Mouse (Mus musculus): ENCODE measurements around the gene Tfr2. TPM values are rescaled to one million over a fixed set of nuclear protein-coding genes. Genes with fewer than 3 reads are reported as not detected.

Tfr2 gene
- polyA plus RNA-seq, 1 experiment from 2014 or later, result 3.1 TPM

DNA sequence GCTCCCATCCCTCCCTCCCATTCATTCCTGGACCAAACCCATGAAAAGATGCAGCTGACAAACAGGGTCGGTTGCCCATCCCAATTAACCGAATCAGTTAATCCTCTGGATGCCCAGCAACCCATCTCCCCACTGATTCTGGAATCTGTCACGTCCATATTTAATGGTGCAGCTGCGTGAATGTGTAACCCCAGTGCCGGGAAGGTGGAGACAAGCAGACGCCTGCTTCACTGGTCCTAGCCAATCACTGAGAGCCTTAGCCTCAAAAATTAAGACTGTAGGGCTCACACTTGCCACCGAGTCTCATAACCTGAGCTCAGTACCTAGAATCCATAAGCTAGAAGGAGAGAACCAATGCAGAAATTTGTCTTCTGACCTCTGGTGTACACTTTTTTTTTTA is 26.3 kb downstream of the Tfr2 start:
- WGBS, result 67% methylated on average over 7 of the region's 7 CpGs
- no peak overlapping the region for H3K4me3 ChIP-seq (replicated peaks; ENCODE audit: low read length)
- no peak overlapping the region for H3K4me2 ChIP-seq (ENCODE audit: low read length)
- H3K9me3 ChIP-seq (ENCODE audit: control insufficient read depth, low read length), result no peaks in the 10 kb centered on the region
- no peak overlapping the region for H3K27ac ChIP-seq (ENCODE audit: low read length)
- H3K4me1 ChIP-seq (replicated peaks; ENCODE audit: control insufficient read depth, insufficient read depth, low read length), result peaks cover 15% of the 10 kb centered on the region
- H3K27me3 ChIP-seq (replicated peaks; ENCODE audit: control insufficient read depth, insufficient read depth, low read length), result no peaks in the 10 kb centered on the region
- H3K36me3 ChIP-seq (ENCODE audit: control insufficient read depth, insufficient read depth), result no peaks in the 10 kb centered on the region
- no peak overlapping the region for H3K9ac ChIP-seq (replicated peaks; ENCODE audit: low read depth, low read length)
- ATAC-seq, result no peak

DNA sequence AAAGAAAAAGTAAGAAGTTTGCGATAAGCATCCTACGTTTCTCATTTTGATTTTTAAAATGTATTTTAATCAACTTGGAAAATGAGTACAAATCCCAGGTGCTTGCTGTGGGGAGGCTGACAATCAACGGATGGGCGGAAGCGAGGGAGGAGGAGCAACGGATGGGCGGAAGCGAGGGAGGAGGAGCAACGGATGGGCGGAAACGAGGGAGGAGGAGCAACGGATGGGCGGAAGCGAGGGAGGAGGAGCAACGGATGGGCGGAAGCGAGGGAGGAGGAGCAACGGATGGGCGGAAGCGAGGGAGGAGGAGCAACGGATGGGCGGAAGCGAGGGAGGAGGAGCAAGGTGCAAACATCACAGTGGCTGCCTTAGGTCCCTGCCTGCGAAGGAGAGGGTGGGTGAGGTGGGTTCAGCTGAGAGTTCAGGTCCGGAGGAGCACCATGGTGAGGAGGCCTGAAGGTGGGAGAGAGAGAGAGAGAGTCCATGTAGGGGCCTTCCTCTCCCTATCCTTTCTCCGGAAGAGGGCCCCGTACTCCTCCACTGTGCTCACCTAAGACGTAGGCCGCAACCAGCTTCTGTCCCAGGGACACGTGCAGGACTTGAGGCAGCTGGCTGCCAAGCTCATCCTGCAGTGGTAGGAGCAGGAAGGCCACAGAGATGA is 27.1 kb downstream of the Tfr2 start:
- H3K36me3 ChIP-seq (ENCODE audit: control insufficient read depth, insufficient read depth), result no peaks in the 10 kb centered on the region
- no peak overlapping the region for H3K4me3 ChIP-seq (replicated peaks; ENCODE audit: low read length)
- H3K27me3 ChIP-seq (replicated peaks; ENCODE audit: control insufficient read depth, insufficient read depth, low read length), result no peaks in the 10 kb centered on the region
- peaks cover 17% of the 10 kb centered on the region for H3K4me1 ChIP-seq (replicated peaks; ENCODE audit: control insufficient read depth, insufficient read depth, low read length)
- 36% methylated on average over 28 of the region's 30 CpGs for WGBS
- H3K4me2 ChIP-seq (ENCODE audit: low read length), result peak overlapping the region; percentile 13; the same call in 1 of the 2 replicates
- 0 out of 2 replicates have a peak overlapping the region, but pooled peaks have one; percentile 8 for H3K9ac ChIP-seq (replicated peaks; ENCODE audit: low read depth, low read length)
- H3K27ac ChIP-seq (ENCODE audit: low read length), result no peak overlapping the region
- H3K9me3 ChIP-seq (ENCODE audit: control insufficient read depth, low read length), result no peaks in the 10 kb centered on the region
- ATAC-seq, result no peak

DNA sequence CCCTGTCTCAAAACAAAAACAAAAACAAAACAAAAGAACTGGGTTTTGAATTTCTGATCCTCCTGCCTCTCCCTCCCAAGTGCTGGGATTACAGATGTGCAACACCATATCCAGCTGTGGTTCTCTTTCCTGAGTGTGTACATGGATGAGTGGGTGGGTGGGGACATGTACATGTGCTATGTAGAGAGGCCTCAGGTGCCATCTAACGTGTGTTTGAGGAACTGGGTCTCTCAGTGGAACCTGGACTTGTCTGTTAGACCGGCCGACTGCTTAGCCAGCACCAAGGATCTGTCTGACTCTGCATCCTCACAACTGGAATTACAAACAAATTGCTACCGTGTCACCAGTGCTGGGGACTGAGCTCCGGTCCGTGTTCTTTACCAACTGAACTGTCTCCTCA is 28.0 kb downstream of the Tfr2 start:
- Histone ChIP-seq H3K9ac (replicated peaks; ENCODE audit: low read depth, low read length) (no peak overlapping the region), H3K27ac (ENCODE audit: low read length) (no peak overlapping the region), H3K4me2 (ENCODE audit: low read length) (no peak overlapping the region), H3K27me3 (replicated peaks; ENCODE audit: control insufficient read depth, insufficient read depth, low read length) (no peaks in the 10 kb centered on the region), H3K9me3 (ENCODE audit: control insufficient read depth, low read length) (no peaks in the 10 kb centered on the region), H3K36me3 (ENCODE audit: control insufficient read depth, insufficient read depth) (no peaks in the 10 kb centered on the region), H3K4me1 (replicated peaks; ENCODE audit: control insufficient read depth, insufficient read depth, low read length) (peaks cover 23% of the 10 kb centered on the region), H3K4me3 (replicated peaks; ENCODE audit: low read length) (no peak overlapping the region)
- ATAC-seq, result no peak
- 93% methylated on average over 6 of the region's 6 CpGs for WGBS

GRCm38 (mm10) chr5:137598100-137598826 is 28.6 kb downstream of the Tfr2 start:
- no peak overlapping the region for H3K4me3 ChIP-seq (replicated peaks; ENCODE audit: low read length)
- no peaks in the 10 kb centered on the region for H3K9me3 ChIP-seq (ENCODE audit: control insufficient read depth, low read length)
- peaks cover 27% of the 10 kb centered on the region for H3K4me1 ChIP-seq (replicated peaks; ENCODE audit: control insufficient read depth, insufficient read depth, low read length)
- H3K36me3 ChIP-seq (ENCODE audit: control insufficient read depth, insufficient read depth), result no peaks in the 10 kb centered on the region
- H3K4me2 ChIP-seq (ENCODE audit: low read length), result no peak overlapping the region
- no peak for ATAC-seq
- no peak overlapping the region for H3K9ac ChIP-seq (replicated peaks; ENCODE audit: low read depth, low read length)
- no peak overlapping the region for H3K27ac ChIP-seq (ENCODE audit: low read length)
- 81% methylated on average over 2 of the region's 2 CpGs for WGBS
- no peaks in the 10 kb centered on the region for H3K27me3 ChIP-seq (replicated peaks; ENCODE audit: control insufficient read depth, insufficient read depth, low read length)

- Histone ChIP-seq H3K9ac (replicated peaks; ENCODE audit: low read depth, low read length) (peak overlapping the region; percentile 70), H3K4me1 (replicated peaks; ENCODE audit: control insufficient read depth, insufficient read depth, low read length) (peaks cover 27% of the 10 kb centered on the region), H3K9me3 (ENCODE audit: control insufficient read depth, low read length) (no peaks in the 10 kb centered on the region), H3K4me3 (replicated peaks; ENCODE audit: low read length) (peak overlapping the region; percentile 65), H3K36me3 (ENCODE audit: control insufficient read depth, insufficient read depth) (no peaks in the 10 kb centered on the region), H3K27me3 (replicated peaks; ENCODE audit: control insufficient read depth, insufficient read depth, low read length) (no peaks in the 10 kb centered on the region), H3K4me2 (ENCODE audit: low read length) (peak overlapping the region; percentile 95), H3K27ac (ENCODE audit: low read length) (no peak overlapping the region)
- WGBS, result 68% methylated on average over 9 of the region's 9 CpGs
- no peak for ATAC-seq
Observed at GRCm38 (mm10) chr5:137599600-137599999, 30.0 kb downstream of the Tfr2 start.

DNA sequence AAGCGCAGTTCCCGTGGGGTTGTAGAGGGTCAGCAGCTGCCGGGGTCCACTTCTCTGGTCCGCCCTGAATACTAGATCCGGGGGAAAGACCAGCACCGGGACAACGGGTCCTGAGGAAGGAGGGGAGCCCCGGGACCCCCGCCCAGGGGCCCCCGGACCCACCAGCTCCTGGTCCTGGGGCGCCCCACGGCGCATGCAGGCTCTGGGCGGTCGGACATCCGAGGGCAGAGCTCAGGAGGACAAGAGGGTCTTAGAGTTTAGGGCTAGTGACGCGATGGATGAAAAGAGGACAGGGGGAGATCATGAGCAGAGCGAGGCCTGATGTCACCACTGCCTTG is 30.6 kb downstream of the Tfr2 start:
- H3K4me2 ChIP-seq (ENCODE audit: low read length), result peak overlapping the region; percentile 95
- peaks cover 27% of the 10 kb centered on the region for H3K4me1 ChIP-seq (replicated peaks; ENCODE audit: control insufficient read depth, insufficient read depth, low read length)
- no peaks in the 10 kb centered on the region for H3K36me3 ChIP-seq (ENCODE audit: control insufficient read depth, insufficient read depth)
- H3K27me3 ChIP-seq (replicated peaks; ENCODE audit: control insufficient read depth, insufficient read depth, low read length), result no peaks in the 10 kb centered on the region
- WGBS, result 5% methylated on average over 18 of the region's 19 CpGs
- H3K4me3 ChIP-seq (replicated peaks; ENCODE audit: low read length), result peak overlapping the region; percentile 65
- H3K9me3 ChIP-seq (ENCODE audit: control insufficient read depth, low read length), result no peaks in the 10 kb centered on the region
- H3K27ac ChIP-seq (ENCODE audit: low read length), result no peak overlapping the region
- ATAC-seq, result peak; percentile 22
- peak overlapping the region; percentile 70 for H3K9ac ChIP-seq (replicated peaks; ENCODE audit: low read depth, low read length)

DNA sequence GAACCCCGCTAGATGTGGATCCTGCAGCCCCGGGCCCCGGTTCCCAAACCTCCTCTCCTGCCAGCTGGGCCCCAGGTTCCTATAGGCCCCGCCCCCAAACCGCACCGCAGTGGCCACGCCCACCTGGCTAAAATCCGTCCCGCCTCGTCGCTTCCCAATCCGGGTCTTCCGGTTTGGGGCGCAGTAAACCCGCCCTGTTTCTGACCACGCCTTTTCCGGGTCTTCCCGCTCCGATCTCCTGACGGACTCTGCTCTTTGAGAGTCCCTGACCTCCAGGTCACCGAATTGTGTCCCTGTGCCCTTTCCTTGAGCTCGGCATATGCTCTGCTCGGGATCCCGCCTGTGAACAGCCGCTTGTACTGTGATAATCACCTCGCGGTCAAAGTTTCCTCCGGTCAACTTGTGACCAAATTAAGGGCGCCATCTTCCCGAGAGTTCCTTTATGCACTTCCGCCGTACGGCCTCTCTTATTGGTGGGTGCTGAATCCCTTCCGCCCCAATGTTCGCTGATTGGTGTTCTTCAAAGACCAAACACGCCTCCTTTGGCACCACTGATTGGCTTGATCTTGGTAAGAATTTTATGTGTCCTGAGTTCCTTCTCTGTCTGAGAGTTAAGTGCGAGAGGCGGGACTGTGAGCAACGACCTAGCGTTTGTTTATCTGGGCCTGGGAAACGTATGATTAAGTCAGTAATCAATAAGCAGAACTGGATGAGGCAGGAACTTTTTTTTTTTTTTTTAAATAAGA is 31.2 kb downstream of the Tfr2 start, which contains the start of gene Mospd3:
TSS of gene Mospd3 (minus strand) at position 440 of the 746 bp plus-strand sequence.
- H3K4me2 ChIP-seq (ENCODE audit: low read length), result peak within 1 kb of the TSS; percentile 95
- no peaks in the 10 kb centered on the region for H3K27me3 ChIP-seq (replicated peaks; ENCODE audit: control insufficient read depth, insufficient read depth, low read length)
- H3K4me1 ChIP-seq (replicated peaks; ENCODE audit: control insufficient read depth, insufficient read depth, low read length), result peaks cover 27% of the 10 kb centered on the region
- H3K4me3 ChIP-seq (replicated peaks; ENCODE audit: low read length), result peak within 1 kb of the TSS; percentile 65
- no peaks in the 10 kb centered on the region for H3K36me3 ChIP-seq (ENCODE audit: control insufficient read depth, insufficient read depth)
- under 1% methylated on average over 41 of the region's 41 CpGs for WGBS
- peak within 1 kb of the TSS; percentile 70 for H3K9ac ChIP-seq (replicated peaks; ENCODE audit: low read depth, low read length)
- ATAC-seq, result peak; percentile 97
- H3K9me3 ChIP-seq (ENCODE audit: control insufficient read depth, low read length), result no peaks in the 10 kb centered on the region
- peak within 1 kb of the TSS; percentile 81 for H3K27ac ChIP-seq (ENCODE audit: low read length)

GRCm38 (mm10) chr5:137601365-137601729 is 31.7 kb downstream of the Tfr2 start:
- Histone ChIP-seq H3K4me3 (replicated peaks; ENCODE audit: low read length) (peak overlapping the region; percentile 65), H3K27ac (ENCODE audit: low read length) (no peak overlapping the region), H3K4me1 (replicated peaks; ENCODE audit: control insufficient read depth, insufficient read depth, low read length) (peaks cover 27% of the 10 kb centered on the region), H3K36me3 (ENCODE audit: control insufficient read depth, insufficient read depth) (no peaks in the 10 kb centered on the region), H3K4me2 (ENCODE audit: low read length) (peak overlapping the region; percentile 61), H3K9ac (replicated peaks; ENCODE audit: low read depth, low read length) (peak overlapping the region; percentile 20), H3K27me3 (replicated peaks; ENCODE audit: control insufficient read depth, insufficient read depth, low read length) (no peaks in the 10 kb centered on the region), H3K9me3 (ENCODE audit: control insufficient read depth, low read length) (no peaks in the 10 kb centered on the region)
- ATAC-seq, result no peak
- under 1% methylated on average over 22 of the region's 22 CpGs for WGBS
